Mouse (Mus musculus) thymus, postnatal 10 days (tissue): ENCODE data around the gene Gpr176.

Experiments
- DNase-seq, 2 experiments: peaks; one replicate each; pipeline ENCODE4 v3.0.0; 2021; ENCODE audit warnings: low spot score in 2 of 2

Gpr176 gene

DNA sequence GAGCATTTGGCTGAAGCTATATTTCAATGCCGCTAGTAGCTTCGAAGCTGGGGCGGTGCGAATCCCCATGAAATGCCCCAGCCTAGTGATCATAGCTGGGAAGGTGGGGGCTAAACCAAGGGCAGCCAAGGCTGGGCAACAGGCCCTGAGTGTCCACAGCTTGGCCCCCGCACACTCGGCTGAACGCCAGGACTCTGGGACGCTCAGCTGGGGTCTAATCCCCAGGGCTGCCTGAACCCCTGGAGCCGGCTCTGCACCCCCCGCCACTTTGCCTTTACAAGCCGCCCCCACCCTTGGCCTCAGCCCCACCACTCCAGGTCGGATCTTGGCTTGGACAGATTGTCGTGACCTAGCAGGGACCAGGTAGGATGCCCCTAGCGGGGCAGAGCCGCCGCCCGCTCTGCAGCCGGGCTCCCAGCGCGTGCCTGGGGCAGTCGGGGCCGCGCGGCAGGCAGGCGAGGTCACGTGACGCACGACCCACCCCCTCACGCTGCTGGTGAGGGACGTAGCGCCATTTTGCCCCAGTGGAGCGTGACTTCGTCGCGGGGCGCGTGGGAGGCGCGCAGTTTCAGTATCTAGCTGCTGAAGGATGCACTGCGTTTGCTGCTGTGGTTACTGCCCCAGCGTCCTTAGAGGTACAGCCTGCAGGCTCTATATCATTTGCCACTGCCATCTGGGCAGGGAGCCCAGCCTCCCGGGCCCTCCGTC lies 507 bp upstream of the Gpr176 start:
- DNase-seq: peak; percentile 62 to 67

DNA sequence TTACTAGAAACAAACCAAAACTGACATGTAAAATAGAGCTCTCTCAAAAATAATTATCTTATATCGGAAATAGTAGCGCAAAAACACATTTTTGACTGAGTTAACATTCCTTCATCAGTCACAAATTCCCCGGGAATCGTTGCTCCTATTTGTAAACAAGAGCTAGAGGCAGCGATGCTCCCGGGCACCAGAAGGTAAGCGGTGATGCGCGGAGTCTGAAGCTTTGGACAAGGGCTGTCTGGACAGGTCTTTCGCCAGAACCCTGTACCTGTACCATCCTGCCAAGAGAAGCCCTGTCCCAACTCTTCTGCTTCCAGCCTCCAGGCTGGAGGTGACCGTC lies 688 bp downstream of the Gpr176 start:
- DNase-seq: no peak

DNA sequence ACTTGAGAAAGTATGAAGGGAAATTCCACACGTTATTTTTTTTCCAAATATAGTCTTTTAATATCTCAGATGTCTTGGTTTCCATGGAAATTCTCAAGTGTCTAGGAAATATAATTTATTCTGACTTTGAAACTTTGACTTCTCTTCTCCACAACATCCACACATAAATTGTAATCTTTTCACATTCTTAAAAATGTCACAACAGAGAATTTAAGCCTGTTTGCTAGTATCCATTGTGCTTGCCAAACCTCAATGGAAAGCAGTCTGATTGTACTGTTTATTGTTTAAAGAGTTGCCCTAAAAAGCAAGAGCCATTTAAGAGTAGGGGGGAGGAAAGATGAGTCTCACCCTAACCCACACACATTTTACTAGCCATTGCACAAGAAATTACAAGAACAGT lies 1.4 kb downstream of the Gpr176 start:
- no peak for DNase-seq

DNA sequence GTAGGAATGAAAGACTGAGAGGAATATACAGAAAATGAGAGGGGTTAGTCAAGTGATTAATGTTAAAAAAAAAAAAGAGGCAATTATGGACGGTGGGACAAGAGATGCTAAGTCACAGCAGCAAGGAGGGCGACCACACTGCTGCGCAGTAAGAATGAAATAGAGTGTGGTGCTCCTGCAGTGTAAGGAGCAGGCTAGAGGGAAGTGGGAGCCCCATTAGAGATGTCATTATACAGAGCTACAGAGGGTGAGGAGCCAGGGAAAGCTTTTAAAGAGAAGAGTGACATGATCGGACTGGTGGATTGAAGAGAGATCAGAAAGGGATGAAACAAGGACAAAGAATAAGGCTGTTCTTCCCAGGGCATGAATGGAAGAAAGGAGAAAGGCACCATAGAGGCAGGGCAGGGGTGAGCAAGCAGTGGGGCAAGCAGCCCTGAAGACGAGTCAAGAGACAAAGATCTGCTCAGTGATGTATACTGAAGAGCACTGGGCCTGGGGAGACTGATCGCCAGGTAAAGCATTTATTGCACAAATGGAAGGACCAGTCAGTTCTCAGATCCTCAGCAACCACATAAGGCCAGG lies 18.0 kb downstream of the Gpr176 start:
- DNase-seq: no peak

DNA sequence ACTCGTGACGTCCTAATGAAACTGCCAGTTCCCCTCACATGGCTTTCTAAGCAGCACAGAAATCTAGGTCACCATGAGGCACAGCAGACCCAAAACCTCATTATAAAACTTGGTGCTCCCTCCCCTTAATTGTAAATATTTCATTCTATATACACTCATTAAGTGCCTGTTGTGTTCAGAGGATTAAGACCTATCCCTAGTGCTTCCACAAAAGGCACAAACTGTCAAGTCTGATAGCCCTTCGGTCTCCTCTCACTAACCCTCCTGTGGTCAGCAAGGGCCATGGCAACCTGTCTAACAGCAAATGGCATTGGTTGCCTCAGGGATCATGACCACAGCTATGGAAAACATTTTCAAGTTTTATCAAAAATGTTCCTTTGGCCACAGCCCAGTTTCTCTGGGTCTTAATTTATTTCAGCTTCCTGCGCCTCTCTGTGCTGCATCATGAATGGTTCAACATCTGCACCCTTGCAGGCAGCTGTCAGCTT lies 19.3 kb downstream of the Gpr176 start:
- DNase-seq: no peak

DNA sequence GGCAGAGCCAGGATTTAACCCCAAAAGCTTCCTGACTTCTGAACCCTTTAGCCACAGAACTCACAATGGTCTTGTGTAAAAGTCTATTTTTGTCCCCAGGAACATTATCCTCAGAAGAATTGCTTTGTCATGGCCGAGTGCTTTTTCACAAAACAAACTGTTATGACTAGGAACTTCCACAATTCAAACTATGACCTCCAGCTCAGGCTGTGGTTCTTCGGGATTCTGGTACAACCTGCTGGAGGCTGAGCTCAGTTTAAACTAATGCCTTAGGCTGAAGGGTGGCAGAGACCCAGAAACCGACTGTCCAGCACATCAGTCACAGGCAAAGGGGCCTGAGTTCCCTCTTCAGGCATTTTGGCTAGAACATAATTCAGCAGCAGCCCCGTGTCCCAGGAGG lies 19.7 kb downstream of the Gpr176 start:
- DNase-seq: no peak

DNA sequence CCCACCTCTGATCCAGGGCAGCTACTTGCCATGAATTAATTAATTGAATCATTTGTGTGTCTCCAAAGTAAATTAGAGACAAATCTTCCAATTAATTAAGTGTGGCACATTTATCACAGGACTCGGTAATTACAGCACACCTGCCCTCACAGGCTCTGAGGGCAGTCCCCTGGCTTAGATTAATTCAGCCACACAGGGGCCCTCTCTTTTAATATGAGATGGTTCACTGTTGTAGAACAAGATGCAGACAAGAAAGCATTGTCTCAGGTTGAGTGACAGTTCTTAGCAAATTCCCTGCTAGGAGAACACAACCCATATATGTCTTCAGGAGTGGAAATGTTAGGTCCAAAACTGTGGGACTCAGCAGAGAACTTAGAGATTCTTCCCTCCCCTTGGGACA lies 27.7 kb downstream of the Gpr176 start:
- DNase-seq: no peak

DNA sequence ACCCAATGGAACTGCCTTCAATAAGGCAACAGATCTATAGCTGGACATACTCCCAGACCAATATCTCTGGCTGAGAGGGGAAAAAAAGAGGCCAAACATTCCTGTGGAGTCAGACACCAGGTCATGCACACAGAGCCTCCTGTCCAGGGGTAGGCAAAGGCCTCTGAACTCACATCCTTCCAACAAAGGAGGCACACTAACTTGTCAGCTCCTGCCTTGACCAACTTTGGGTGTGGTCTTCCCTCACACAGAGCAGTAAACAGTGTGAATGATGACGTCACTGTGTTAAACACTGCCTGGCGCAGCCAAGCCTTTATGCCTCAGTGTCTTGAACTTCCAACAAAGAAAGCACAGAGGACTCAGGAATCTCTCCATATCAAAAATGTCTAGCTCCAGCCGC lies 29.3 kb downstream of the Gpr176 start:
- no peak for DNase-seq

DNA sequence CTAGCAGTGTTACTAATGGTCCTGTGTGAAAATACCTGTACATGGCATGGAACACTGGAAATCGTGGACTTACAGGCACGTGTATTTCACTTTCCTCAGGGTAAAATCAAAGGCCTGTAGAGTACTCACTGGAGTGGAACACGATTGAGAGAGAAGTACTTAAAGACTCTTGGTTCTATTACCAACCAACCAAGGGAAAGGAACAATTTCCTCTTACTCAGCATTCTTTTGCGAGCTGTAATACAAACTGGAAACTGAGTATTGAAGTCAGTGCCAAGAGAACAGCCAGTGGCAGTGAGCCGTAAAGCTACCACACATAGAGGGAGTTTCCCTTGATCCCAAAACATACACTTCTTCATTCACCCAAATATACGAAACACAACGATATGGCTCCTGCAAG lies 31.9 kb downstream of the Gpr176 start:
- no peak for DNase-seq

DNA sequence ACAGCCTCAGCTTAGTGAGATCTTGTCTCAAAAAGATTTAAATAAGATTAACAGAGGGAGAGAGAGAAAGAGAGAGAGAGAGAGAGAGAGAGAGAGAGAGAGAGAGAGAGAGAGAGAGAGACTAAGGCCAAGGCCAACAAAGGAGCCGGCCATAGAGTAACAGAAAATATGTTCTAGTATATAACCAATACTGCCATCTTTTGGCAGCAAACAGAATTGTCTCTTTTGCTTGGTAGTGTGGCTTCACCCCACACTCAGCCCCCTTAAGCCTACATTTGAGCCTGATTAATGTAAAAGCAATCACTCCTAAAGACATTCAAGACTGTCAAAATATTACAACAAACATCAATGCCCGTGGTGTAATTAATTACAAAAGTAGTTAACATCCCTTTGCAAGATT lies 37.1 kb downstream of the Gpr176 start:
- DNase-seq: no peak

DNA sequence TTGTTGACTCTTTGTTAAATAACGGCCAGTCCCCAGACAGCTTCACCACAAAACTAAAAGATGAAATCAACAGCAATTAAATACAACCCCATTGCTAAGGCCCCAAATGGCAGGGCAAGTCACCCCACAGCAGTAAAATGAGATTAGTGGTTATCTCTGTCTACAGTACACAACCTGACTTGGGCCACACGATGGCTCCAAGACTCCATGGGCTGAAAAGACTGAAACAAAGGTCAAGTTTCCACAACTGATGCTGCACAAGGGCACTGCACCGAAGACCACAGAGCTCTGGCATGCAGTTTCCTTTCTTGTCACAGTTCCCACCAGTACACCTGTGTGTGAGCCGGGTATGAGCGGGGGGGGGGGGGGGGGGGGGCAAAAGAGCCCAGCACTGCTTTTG lies 50.6 kb downstream of the Gpr176 start:
- DNase-seq: no peak

DNA sequence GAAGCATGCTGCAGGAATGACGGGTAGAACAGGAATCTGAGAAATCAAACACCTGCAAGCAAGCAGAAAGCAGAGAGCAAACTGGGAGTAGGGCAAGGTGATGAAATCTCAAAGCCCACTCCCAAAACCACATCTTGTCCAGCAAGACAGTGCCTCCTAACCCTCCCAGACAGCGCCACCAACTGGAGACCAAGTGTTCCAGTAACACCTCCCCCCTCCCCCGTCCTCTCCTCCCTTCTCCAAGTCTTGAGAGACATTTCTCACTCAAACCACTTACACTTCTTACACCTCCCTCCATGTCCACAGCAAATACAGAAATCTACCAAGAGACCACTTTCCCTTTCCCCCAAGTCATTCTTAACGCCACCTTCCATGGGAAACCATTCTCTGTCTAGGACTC lies 51.4 kb downstream of the Gpr176 start:
- DNase-seq: no peak

DNA sequence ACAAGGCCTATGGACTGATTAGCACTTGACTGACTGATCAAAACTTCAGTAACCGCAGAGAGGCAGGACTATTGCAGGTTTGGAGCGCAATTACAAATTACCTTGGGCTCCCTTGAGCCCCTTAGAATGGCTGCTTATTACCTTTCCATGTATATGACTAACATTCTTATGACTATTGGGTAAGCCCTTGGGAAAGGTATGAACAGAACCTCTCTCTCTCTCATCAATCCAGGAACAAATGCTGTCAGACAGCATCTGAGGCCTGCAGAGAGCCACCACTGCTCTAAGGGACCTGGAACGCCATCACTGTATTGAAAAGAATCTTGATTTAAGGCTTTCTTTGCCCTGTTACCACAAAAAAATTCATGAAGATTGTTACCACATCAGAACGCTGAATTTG lies 52.1 kb downstream of the Gpr176 start:
- DNase-seq: no peak

DNA sequence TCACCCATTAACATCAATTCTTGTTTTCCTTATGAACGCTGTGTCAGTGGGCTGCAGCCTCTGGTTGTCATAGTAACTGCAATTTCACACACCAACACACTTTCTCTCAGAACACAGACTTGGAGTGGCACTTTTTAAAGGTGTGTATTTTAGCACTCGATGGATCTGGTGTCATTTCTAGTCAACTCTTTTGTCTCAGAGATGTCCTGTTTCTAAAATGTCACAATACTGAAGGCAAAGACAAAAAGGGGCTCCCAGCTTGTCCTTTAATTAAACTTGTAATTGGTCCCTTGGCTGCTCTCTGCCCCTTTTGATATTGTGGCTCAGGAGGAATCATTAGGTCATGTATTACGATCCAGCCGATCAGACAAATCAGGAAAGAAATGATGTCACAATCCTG lies 52.7 kb downstream of the Gpr176 start:
- no peak for DNase-seq

DNA sequence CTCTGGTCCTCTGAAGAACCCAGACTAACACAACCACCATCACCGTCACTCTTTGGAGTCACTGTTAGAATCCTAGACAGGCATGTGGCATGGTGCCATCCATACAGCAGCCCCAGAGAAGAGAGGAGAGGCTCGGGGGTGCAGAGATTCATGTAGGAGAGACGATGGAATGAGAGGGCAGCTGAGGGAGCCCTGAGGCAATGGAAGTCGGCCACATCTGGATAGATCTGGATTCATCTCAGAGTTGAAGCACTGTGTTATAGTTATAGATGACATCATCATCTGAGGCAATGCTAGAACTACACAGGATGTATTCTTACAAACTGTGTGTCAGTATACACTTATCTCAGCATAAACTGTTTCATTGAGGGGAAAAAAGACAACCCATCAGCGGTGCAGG lies 54.0 kb downstream of the Gpr176 start:
- DNase-seq: no peak

DNA sequence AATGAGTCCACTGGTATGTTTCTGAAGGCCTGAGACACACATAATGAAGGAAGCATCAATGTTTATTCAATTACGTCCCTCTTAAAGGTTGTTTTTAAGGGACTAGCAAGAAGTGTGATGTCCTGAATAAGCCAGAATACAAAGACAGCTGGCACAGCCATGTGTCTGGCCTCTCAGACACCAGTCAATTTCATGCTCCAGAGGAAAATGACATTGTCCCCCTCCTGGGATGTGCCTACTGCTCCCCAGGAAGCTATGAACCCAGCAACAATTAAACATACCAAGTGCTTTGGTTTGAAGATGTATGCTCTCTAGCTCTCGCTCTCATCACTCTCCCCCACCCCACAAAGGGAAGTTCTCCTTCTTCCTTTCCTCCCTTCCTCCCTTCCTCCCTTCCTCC lies 56.3 kb downstream of the Gpr176 start:
- no peak for DNase-seq

DNA sequence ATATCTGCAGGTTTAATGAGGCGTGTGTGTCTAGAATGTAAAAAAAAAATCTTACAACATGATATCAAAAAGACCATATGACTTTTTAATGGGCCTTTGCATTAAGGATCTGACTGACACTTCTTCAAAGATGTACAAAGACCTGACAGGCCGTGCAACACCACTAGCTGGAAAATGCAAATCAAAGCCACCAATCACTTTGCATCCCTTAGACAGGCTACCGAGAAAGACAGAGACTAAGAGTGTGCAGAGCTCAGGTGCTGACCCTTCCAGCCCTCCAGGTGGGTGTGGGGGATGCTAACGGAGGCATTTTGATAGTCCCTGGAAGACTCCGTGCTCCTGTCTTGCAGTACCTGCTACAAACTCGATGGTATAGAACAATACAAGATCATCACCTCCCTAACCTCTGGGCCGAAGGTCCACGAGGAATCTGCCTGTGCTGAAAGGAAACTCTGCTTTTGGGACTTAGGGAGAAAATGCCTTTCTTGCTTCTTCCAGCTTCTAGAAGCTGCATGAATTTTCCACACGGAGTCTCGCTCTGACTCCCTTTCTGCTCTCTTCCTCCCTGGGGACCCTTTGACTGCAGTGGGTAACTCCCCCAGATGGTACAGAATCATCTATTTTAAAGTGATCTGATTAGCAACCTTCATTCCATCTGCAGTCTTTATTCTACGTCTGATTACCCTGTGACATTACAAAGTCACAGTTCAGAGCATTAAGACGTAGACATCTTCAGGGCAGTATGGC lies 57.4 kb downstream of the Gpr176 start:
- DNase-seq: no peak

DNA sequence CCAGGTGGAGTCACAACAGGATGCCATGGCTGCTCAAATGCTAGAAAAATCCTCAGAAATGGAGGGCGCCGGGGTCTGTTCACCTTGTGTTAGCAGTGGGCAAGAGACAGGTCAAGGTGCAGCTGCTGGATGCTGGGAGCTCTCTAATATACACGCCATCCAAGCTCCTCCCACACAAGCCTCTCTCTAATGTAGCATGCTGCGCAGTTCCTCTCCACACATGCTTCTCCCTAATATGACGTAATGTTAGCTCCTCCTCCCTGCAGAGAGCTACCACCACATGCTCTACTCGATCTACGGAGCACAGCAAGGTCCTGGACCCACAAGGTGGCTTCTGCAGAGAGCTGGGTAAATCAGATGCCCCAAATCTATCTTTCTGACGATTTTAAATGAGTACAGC lies 65.7 kb downstream of the Gpr176 start:
- DNase-seq: no peak

DNA sequence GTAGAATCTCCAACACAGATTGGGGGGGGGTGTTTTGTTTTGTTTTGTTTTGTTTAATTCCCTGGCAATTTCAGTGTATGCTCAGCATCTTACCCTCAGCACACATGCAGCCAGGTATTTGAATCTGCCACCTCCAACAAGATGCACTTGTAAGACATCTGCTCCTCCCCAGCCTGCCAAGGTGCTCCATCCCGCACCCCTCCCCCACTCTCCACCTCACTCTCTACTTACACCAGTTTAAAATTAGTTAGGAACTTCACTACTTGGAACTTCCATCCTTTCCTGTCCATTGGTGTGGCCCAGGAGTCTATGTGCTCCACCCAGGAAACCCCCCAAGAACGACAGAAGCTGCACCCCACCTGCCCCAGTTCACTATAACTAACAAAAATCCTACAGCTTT lies 66.3 kb downstream of the Gpr176 start:
- DNase-seq: no peak

DNA sequence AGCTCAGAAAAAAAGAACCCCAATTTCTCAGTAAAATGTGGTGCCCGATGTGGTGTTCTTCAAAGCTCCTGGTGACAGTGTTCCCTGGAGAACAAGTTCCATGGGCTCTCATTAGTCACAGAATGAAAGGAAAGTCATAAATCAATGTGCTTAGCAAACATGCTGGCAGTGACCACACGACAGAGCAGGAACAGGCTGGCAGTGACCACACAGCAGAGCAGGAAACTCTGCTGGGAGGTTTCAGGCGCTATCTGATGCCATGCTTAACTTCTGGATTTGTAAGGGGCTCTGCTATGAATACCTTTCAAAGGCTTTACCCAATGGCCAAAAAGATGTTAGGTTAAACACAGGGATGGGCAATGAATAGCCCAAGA lies 66.7 kb downstream of the Gpr176 start:
- DNase-seq: no peak

DNA sequence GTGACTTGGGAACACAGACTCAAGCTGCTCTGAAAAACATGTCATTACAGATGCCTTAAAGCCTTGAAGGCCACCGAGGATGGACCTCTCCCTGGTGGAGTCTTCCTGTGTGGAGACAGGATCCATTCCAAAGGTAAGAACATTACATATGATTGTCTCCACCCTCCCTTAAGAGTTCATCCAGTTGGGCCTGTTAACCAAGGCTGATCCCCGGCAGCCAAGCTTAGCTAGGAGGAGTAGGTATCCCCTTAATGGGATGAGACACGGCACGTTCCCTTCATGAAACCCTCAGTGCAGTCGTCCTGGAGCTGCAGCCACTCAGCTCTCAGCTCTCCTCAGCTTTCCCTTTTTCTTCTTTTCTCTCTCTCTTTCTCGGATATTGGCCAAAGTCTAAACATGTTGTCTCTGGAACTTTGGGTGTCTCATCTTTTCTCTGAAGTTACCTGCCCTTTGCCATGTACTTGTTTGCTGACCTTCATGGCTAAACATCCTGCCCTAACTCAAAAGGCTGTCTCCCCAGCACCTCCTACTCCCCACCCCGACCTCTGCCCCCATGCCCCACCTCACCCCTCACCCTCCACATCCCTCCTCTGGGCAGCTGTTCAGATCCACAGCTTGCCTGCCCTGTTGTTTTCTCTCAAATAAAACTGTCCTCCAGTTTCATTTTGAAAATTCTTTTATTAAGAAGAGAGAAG lies 67.2 kb downstream of the Gpr176 start:
- no peak for DNase-seq

DNA sequence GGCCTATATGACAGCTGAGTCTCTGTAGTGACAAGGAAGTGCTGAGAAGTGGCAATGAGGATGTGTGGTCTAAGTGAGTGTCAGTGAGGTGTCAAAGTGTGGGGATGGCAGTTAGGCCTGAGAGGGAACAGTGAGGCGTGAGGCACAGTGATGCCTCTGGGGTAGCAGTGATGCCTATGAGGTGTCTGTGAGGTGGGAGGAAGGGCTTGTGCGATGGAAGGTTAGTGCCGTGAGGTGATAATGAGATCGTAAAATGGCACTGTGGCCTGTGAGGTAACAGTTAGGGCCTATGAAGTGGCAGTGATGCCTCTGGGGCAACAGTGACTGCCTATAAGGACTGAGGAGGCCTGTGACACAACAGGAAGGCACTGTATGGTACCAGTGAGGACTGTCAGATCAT lies 69.8 kb downstream of the Gpr176 start:
- DNase-seq: no peak

DNA sequence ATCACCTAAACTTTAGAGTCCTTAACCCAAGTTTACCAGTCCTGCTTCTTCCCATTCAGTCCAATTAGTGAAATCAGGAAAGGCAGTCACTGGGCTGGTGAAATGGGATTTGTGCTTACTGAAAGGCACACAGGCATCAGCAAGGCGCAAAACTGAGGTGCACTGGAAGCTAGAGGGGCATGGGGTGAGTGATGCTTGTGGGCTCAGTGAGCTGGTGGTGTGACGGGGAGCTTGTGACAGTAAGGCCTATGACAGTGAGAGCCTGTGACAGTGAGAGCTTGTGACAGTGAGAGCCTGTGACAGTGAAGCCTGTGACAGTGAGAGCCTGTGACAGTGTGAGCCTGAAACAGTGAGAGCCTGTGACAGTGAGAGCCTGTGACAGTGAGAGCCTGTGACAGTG lies 71.6 kb downstream of the Gpr176 start:
- no peak for DNase-seq
